ENCODE assay signal across 24 mouse cellular contexts in the genomic region with DNA sequence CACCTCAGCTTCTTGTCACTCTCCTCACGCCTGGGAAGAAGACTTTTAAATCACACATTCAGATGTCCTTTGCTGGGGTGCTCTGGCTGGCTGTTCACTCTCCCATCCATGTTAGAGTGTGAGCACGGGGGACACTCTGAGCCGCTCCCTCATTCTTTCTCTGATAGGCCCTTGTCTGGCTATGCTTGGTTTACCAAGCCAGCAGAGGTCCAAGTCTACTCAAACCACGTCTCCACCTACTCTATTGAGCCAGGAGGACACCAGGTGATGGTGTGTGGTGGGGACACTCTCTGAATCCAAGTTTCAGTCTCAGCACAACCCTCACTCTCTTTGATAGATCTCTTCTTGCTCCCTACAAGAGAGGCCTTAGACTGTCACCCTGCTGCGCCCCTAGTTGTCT. TPM values are rescaled to one million over a fixed set of nuclear protein-coding genes. Genes with fewer than 3 reads are reported as not detected.
DNase-seq lines count a peak whose midpoint lies in the region; ATAC-seq and TF ChIP-seq lines count a peak whose summit lies in the region.
"Had no signal": no experiment of that assay in that cellular context is flagged by ENCODE, and none has a peak within 500 bp of the region (broad histone marks: within the 10 kb centered on the region; RNA-seq: fewer than 3 reads in every experiment).

No protein-coding gene starts in this region.

- no peak for TF ChIP-seq CTCF in kidney, adult 2 months (conservative IDR thresholded peaks at IDR 0.05; ENCODE audit: insufficient read depth, insufficient read length, low read depth, low read length)

- TF ChIP-seq POLR2A in kidney, adult 2 months (IDR thresholded peaks at IDR 0.05; ENCODE audit: low read depth, low read length) = no peak

- peak overlapping the region; percentile 54; the same call in 1 of the 2 replicates for H3K27ac ChIP-seq in forebrain, embryonic 12.5 days
- no peak overlapping the region for H3K27ac ChIP-seq in forebrain, embryonic 11.5 days (ENCODE audit: low read depth, low read length)
- H3K27ac ChIP-seq in kidney, adult 2 months (ENCODE audit: insufficient read depth, low read depth, low read length) = no peak overlapping the region
- no peak overlapping the region for H3K27ac ChIP-seq in kidney, embryonic 14.5 days (ENCODE audit: low read depth, low read length)
- no peak overlapping the region for H3K27ac ChIP-seq in limb, embryonic 13.5 days
- H3K27ac ChIP-seq in limb, embryonic 10.5 days = no peak overlapping the region
- H3K27ac ChIP-seq in forebrain, embryonic 16.5 days (ENCODE audit: low read length) = peak overlapping the region; percentile 93
- H3K27ac ChIP-seq: embryonic facial prominence, embryonic 15.5 days; gastrocnemius, adult 2 months; heart, embryonic 13.5 days; hindbrain, embryonic 15.5 days had no signal

- H3K9me3 ChIP-seq in forebrain, embryonic 12.5 days = no peaks in the 10 kb centered on the region
- no peaks in the 10 kb centered on the region for H3K9me3 ChIP-seq in forebrain, embryonic 11.5 days (ENCODE audit: control insufficient read depth, low read length)
- H3K9me3 ChIP-seq in kidney, embryonic 14.5 days (ENCODE audit: control insufficient read depth, low read length) = no peaks in the 10 kb centered on the region
- H3K9me3 ChIP-seq in limb, embryonic 13.5 days = no peaks in the 10 kb centered on the region
- no peaks in the 10 kb centered on the region for H3K9me3 ChIP-seq in limb, embryonic 10.5 days (replicated peaks)
- H3K9me3 ChIP-seq in forebrain, embryonic 16.5 days (ENCODE audit: control insufficient read depth, low read length) = no peaks in the 10 kb centered on the region
- H3K9me3 ChIP-seq: embryonic facial prominence, embryonic 15.5 days; heart, embryonic 13.5 days; hindbrain, embryonic 15.5 days had no signal

- DNase-seq in forebrain, embryonic 11.5 days (ENCODE audit: low spot score) = no peak
- peak; percentile 64 for DNase-seq in kidney, adult 2 months
- no peak for DNase-seq in limb, embryonic 10.5 days (ENCODE audit: low spot score)
- no peak for DNase-seq in urinary bladder, adult 2 months (ENCODE audit: low spot score)
- DNase-seq: adrenal gland, postnatal 14 days; cerebellum, adult 11-12 months; cerebellum, adult 9-10 months; gastrocnemius, adult 2 months; gastrocnemius, postnatal 36 days; heart, adult 11 months; heart, postnatal 36 days had no signal

- no peak overlapping the region for H3K4me3 ChIP-seq in forebrain, embryonic 12.5 days (replicated peaks)
- no peak overlapping the region for H3K4me3 ChIP-seq in forebrain, embryonic 11.5 days (ENCODE audit: low read depth, low read length)
- no peak overlapping the region for H3K4me3 ChIP-seq in kidney, adult 2 months (ENCODE audit: insufficient read depth, low read depth, low read length)
- no peak overlapping the region for H3K4me3 ChIP-seq in kidney, embryonic 14.5 days (ENCODE audit: low read length)
- no peak overlapping the region for H3K4me3 ChIP-seq in limb, embryonic 13.5 days
- no peak overlapping the region for H3K4me3 ChIP-seq in limb, embryonic 10.5 days
- H3K4me3 ChIP-seq in forebrain, embryonic 16.5 days (replicated peaks; ENCODE audit: low read length) = no peak overlapping the region
- H3K4me3 ChIP-seq: embryonic facial prominence, embryonic 15.5 days; erythroblast, embryonic 14.5 days; gastrocnemius, adult 2 months; heart, embryonic 13.5 days; hindbrain, embryonic 15.5 days had no signal

- H3K27me3 ChIP-seq in forebrain, embryonic 12.5 days = peaks cover 13% of the 10 kb centered on the region
- H3K27me3 ChIP-seq in forebrain, embryonic 11.5 days (ENCODE audit: control insufficient read depth, insufficient read depth, low read length) = no peaks in the 10 kb centered on the region
- no peaks in the 10 kb centered on the region for H3K27me3 ChIP-seq in kidney, adult 2 months (replicated peaks; ENCODE audit: control insufficient read depth, insufficient read depth, low read length)
- peaks cover 8% of the 10 kb centered on the region; the same call in 1 of the 2 replicates for H3K27me3 ChIP-seq in kidney, embryonic 14.5 days (ENCODE audit: control insufficient read depth, insufficient read depth, low read length)
- H3K27me3 ChIP-seq in limb, embryonic 13.5 days = peaks cover 60% of the 10 kb centered on the region
- H3K27me3 ChIP-seq in limb, embryonic 10.5 days (ENCODE audit: low read depth, poor library complexity, severe bottlenecking) = peaks cover 62% of the 10 kb centered on the region
- H3K27me3 ChIP-seq in forebrain, embryonic 16.5 days (replicated peaks; ENCODE audit: control insufficient read depth, insufficient read depth, low read length) = no peaks in the 10 kb centered on the region

- WGBS in forebrain, embryonic 12.5 days = 71% methylated on average over 5 of the region's 5 CpGs
- WGBS in forebrain, embryonic 11.5 days = 71% methylated on average over 5 of the region's 5 CpGs
- 55% methylated on average over 5 of the region's 5 CpGs for WGBS in kidney, adult 2 months
- 68% methylated on average over 5 of the region's 5 CpGs for WGBS in kidney, embryonic 14.5 days
- WGBS in limb, embryonic 13.5 days = 70% methylated on average over 5 of the region's 5 CpGs
- WGBS in limb, embryonic 10.5 days = 65% methylated on average over 5 of the region's 5 CpGs
- 69% methylated on average over 5 of the region's 5 CpGs for WGBS in forebrain, embryonic 16.5 days

- ATAC-seq in forebrain, embryonic 12.5 days (ENCODE audit: low FRiP score) = no peak
- ATAC-seq in forebrain, embryonic 11.5 days (replicated peaks; ENCODE audit: low FRiP score) = no peak
- no peak for ATAC-seq in kidney, embryonic 14.5 days (ENCODE audit: low FRiP score, low TSS enrichment)
- ATAC-seq in limb, embryonic 13.5 days (ENCODE audit: low FRiP score, low read depth) = no peak
- no peak for ATAC-seq in forebrain, embryonic 16.5 days
- ATAC-seq: activated CD4-positive, CD25-positive, alpha-beta regulatory T cell, adult 4 months; Patski had no signal

- H3K4me2 ChIP-seq in forebrain, embryonic 12.5 days = no peak overlapping the region
- H3K4me2 ChIP-seq in forebrain, embryonic 11.5 days (ENCODE audit: low read depth, low read length, severe bottlenecking) = no peak overlapping the region
- no peak overlapping the region for H3K4me2 ChIP-seq in kidney, embryonic 14.5 days (replicated peaks; ENCODE audit: low read depth, low read length)
- H3K4me2 ChIP-seq in limb, embryonic 13.5 days (replicated peaks) = peak overlapping the region; percentile 28; the same call in 1 of the 2 replicates
- no peak overlapping the region for H3K4me2 ChIP-seq in forebrain, embryonic 16.5 days (ENCODE audit: low read length)
- H3K4me2 ChIP-seq: embryonic facial prominence, embryonic 15.5 days; heart, embryonic 13.5 days; hindbrain, embryonic 15.5 days had no signal

- H3K36me3 ChIP-seq in forebrain, embryonic 12.5 days (replicated peaks) = peaks cover 33% of the 10 kb centered on the region
- H3K36me3 ChIP-seq in forebrain, embryonic 11.5 days (ENCODE audit: control insufficient read depth, insufficient read depth, low read length) = no peaks in the 10 kb centered on the region
- H3K36me3 ChIP-seq in kidney, adult 2 months (ENCODE audit: control insufficient read depth, insufficient read depth, low read length) = no peaks in the 10 kb centered on the region
- no peaks in the 10 kb centered on the region for H3K36me3 ChIP-seq in kidney, embryonic 14.5 days (ENCODE audit: control insufficient read depth, insufficient read depth, low read length)
- no peaks in the 10 kb centered on the region for H3K36me3 ChIP-seq in limb, embryonic 13.5 days
- H3K36me3 ChIP-seq in limb, embryonic 10.5 days = no peaks in the 10 kb centered on the region
- H3K36me3 ChIP-seq in forebrain, embryonic 16.5 days (ENCODE audit: control insufficient read depth, insufficient read depth) = 0 out of 2 replicates have a peak, but pooled peaks cover 6% of the 10 kb centered on the region
- H3K36me3 ChIP-seq: embryonic facial prominence, embryonic 15.5 days; heart, embryonic 13.5 days; hindbrain, embryonic 15.5 days had no signal

- no peak overlapping the region for H3K9ac ChIP-seq in forebrain, embryonic 12.5 days
- H3K9ac ChIP-seq in forebrain, embryonic 11.5 days (ENCODE audit: low read length) = no peak overlapping the region
- H3K9ac ChIP-seq in kidney, embryonic 14.5 days (ENCODE audit: low read depth, low read length) = no peak overlapping the region
- H3K9ac ChIP-seq in limb, embryonic 13.5 days = no peak overlapping the region
- H3K9ac ChIP-seq in forebrain, embryonic 16.5 days (replicated peaks; ENCODE audit: low read depth, low read length) = peak overlapping the region; percentile 5; the same call in 1 of the 2 replicates
- H3K9ac ChIP-seq: embryonic facial prominence, embryonic 15.5 days; heart, embryonic 13.5 days; hindbrain, embryonic 15.5 days had no signal

- peaks cover 13% of the 10 kb centered on the region; the same call in 1 of the 2 replicates for H3K4me1 ChIP-seq in forebrain, embryonic 12.5 days
- H3K4me1 ChIP-seq in forebrain, embryonic 11.5 days (replicated peaks; ENCODE audit: control insufficient read depth, insufficient read depth, low read length) = no peaks in the 10 kb centered on the region; the same call in 1 of the 2 replicates
- H3K4me1 ChIP-seq in kidney, adult 2 months (ENCODE audit: control insufficient read depth, insufficient read depth, low read length) = peaks cover 25% of the 10 kb centered on the region
- H3K4me1 ChIP-seq in kidney, embryonic 14.5 days (ENCODE audit: control insufficient read depth, insufficient read depth, low read length) = no peaks in the 10 kb centered on the region
- peaks cover 16% of the 10 kb centered on the region for H3K4me1 ChIP-seq in limb, embryonic 13.5 days
- H3K4me1 ChIP-seq in limb, embryonic 10.5 days = peaks cover 22% of the 10 kb centered on the region
- peaks cover 26% of the 10 kb centered on the region for H3K4me1 ChIP-seq in forebrain, embryonic 16.5 days (replicated peaks; ENCODE audit: control insufficient read depth, insufficient read depth, low read length)
- H3K4me1 ChIP-seq: hindbrain, embryonic 15.5 days had no signal

RNA-seq across cellular contexts. Expression of a gene that starts 20.1 kb away (rescaled TPM):
- polyA plus RNA-seq in forebrain, embryonic 12.5 days (2016; fragmentation: Nextera tagmentation; extraction: Ambion mirVana) = 71.6 and 89.0 TPM in 2 replicates
- 63.5 and 67.2 TPM in 2 replicates for polyA plus RNA-seq in forebrain, embryonic 11.5 days (2014; fragmentation: Nextera tagmentation; extraction: Ambion mirVana)
- polyA plus RNA-seq in kidney, adult 2 months (2012; rRNA removed) = 62.8 and 79.7 TPM in 2 replicates
- polyA plus RNA-seq in kidney, embryonic 14.5 days (2014; fragmentation: Nextera tagmentation; extraction: Ambion mirVana) = 7.5 and 8.5 TPM in 2 replicates
- polyA plus RNA-seq in limb, embryonic 13.5 days (2015; fragmentation: Nextera tagmentation; extraction: Ambion mirVana) = 0.60 and 0.64 TPM in 2 replicates
- 1.8 and 3.9 TPM in 2 replicates for polyA plus RNA-seq in limb, embryonic 10.5 days (2016; fragmentation: Nextera tagmentation; extraction: Ambion mirVana)
- 57.5 and 59.7 TPM in 2 replicates for polyA plus RNA-seq in forebrain, embryonic 16.5 days (2015; fragmentation: Nextera tagmentation; extraction: Ambion mirVana)
- 0.04 TPM in 1 of 2 replicates, not detected in the other for polyA plus RNA-seq in urinary bladder, adult 2 months (2012; rRNA removed)
- polyA plus RNA-seq: activated CD4-positive, CD25-positive, alpha-beta regulatory T cell, adult 4 months; C2C12; erythroblast, embryonic 14.5 days; heart, embryonic 13.5 days; heart, postnatal 0 days; hindbrain, embryonic 11.5 days; Patski had no signal

Comparison
In these comparisons a context has a peak if more than half of its experiments do, and no peak if none do; other contexts are left out.
1. H3K27ac ChIP-seq: peak in forebrain, embryonic 12.5 days (single experiment) and forebrain, embryonic 16.5 days (single experiment); none in forebrain, embryonic 11.5 days (single experiment), kidney, adult 2 months (single experiment), kidney, embryonic 14.5 days (single experiment), limb, embryonic 13.5 days (single experiment) and limb, embryonic 10.5 days (single experiment).